Mouse (Mus musculus): Measurements from ENCODE around the gene 4930558K02Rik. TPM values are rescaled to one million over a fixed set of nuclear protein-coding genes. Genes with fewer than 3 reads are reported as not detected.
A peak's percentile ranks its signal among the peaks of the same experiment; 100 is the strongest.

Gene 4930558K02Rik
- total and polyA plus RNA-seq, 2 experiments: not detected

DNA sequence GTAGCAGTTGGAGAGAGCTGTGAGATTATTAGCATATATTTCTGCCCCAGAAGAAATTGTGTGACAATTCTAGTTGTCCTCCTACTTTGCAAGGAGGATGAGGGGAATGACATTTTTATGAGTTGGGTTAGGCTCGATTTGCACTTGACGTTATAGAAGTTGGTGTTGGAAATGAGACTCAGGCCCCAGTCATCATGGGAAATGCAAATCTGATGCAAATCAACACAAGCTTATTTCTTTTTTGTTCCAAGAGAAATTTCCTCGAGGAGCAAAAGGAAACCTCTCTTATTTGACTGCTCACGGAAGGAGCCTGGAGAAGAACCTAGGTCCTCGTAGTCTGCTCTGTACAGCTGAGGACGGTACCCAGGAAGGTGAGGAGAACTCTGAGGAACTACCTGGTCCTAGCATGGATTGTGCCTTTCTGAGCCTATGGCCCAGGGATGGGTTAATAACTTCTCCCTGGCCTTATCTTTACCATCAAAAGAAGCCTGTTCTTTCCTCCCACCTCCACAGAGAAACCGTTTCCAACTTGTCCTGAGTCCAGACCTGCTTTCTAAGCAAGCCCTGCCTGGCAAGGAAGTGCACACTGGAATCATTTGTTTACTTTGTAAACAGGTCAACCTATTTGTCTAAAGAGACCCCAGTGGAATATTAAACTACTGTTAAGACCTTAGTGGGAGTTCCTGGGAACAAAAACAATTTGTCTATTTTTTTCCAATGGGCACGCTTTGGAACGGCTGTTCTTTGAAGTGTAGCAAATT lies 76.6 kb downstream of the 4930558K02Rik start:
- no peaks in the 10 kb centered on the region for H3K4me1 ChIP-seq (ENCODE audit: control insufficient read depth, insufficient read depth, low read length)
- DNase-seq (ENCODE audit: extremely low read depth, low read depth, low spot score): no peak
- no peaks in the 10 kb centered on the region for H3K79me2 ChIP-seq (ENCODE audit: control insufficient read depth, insufficient read depth, low read length)
- TF ChIP-seq POLR2A (IDR thresholded peaks at IDR 0.05; ENCODE audit: extremely low read depth, insufficient read depth, low read length): no peak
- no peak for TF ChIP-seq CTCF (IDR thresholded peaks at IDR 0.05; ENCODE audit: low read depth, low read length)
- no peaks in the 10 kb centered on the region for H3K36me3 ChIP-seq (ENCODE audit: control insufficient read depth, insufficient read depth, low read length)
- H3K4me3 ChIP-seq (ENCODE audit: insufficient read depth, low read depth, low read length): no peak overlapping the region
- H3K27me3 ChIP-seq (ENCODE audit: control insufficient read depth, insufficient read depth, low read length): no peaks in the 10 kb centered on the region
- H3K9ac ChIP-seq (ENCODE audit: low read depth, low read length): no peak overlapping the region
- WGBS: 61% methylated on average over 9 of the region's 9 CpGs
- H3K27ac ChIP-seq (replicated peaks; ENCODE audit: insufficient read depth, low read depth, low read length): no peak overlapping the region

DNA sequence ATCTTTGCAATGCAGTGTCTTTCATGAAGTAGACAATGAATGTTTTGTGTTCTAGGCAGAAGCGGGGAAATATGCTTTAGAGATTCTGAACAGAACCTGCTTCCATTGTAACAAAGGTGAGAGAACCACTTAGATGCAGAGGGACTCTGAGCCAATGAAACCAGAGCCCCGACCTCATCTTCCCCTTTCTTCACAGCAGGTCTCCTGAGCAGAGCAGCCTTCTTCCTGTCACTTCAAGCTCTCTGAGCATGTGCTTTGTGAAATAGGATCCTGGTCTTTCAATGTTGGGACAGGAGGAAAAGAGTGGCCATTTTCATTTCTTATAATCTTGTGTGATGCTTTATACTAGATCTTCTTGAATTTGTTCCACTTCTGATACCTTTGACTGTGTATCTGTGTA lies 79.3 kb downstream of the 4930558K02Rik start:
- Histone ChIP-seq H3K79me2 (ENCODE audit: control insufficient read depth, insufficient read depth, low read length) (no peaks in the 10 kb centered on the region), H3K27ac (replicated peaks; ENCODE audit: insufficient read depth, low read depth, low read length) (no peak overlapping the region), H3K4me1 (ENCODE audit: control insufficient read depth, insufficient read depth, low read length) (no peaks in the 10 kb centered on the region), H3K36me3 (ENCODE audit: control insufficient read depth, insufficient read depth, low read length) (no peaks in the 10 kb centered on the region), H3K4me3 (ENCODE audit: insufficient read depth, low read depth, low read length) (no peak overlapping the region), H3K27me3 (ENCODE audit: control insufficient read depth, insufficient read depth, low read length) (no peaks in the 10 kb centered on the region), H3K9ac (ENCODE audit: low read depth, low read length) (no peak overlapping the region)
- TF ChIP-seq POLR2A (IDR thresholded peaks at IDR 0.05; ENCODE audit: extremely low read depth, insufficient read depth, low read length): no peak
- no peak for TF ChIP-seq CTCF (IDR thresholded peaks at IDR 0.05; ENCODE audit: low read depth, low read length)
- DNase-seq (ENCODE audit: extremely low read depth, low read depth, low spot score): no peak
- 74% methylated on average over 2 of the region's 2 CpGs for WGBS

DNA sequence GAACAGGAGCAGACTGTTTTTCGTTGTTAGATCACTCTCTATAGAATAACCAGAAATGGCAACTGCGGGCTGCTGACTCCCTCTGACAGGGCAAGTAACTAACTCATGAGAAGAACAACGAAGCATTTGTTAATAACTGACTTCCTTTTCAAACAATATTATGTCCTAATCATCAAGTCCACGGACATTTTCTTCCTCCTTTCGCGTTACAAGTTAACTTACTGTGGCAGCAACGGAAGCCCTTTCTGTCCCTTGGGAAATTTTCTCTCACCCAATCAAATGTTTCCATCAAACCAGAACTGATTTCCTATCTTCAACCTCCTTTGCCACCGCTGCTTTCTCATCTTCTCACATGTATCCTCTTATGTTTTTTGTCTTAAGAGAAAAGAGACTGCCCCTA lies 82.2 kb downstream of the 4930558K02Rik start:
- no peak for TF ChIP-seq POLR2A (IDR thresholded peaks at IDR 0.05; ENCODE audit: extremely low read depth, insufficient read depth, low read length)
- TF ChIP-seq CTCF (IDR thresholded peaks at IDR 0.05; ENCODE audit: low read depth, low read length): no peak
- no peaks in the 10 kb centered on the region for H3K4me1 ChIP-seq (ENCODE audit: control insufficient read depth, insufficient read depth, low read length)
- peak; percentile 7 for DNase-seq (ENCODE audit: extremely low read depth, low read depth, low spot score)
- 68% methylated on average over 8 of the region's 8 CpGs for WGBS
- H3K79me2 ChIP-seq (ENCODE audit: control insufficient read depth, insufficient read depth, low read length): no peaks in the 10 kb centered on the region
- H3K27ac ChIP-seq (replicated peaks; ENCODE audit: insufficient read depth, low read depth, low read length): no peak overlapping the region
- no peak overlapping the region for H3K9ac ChIP-seq (ENCODE audit: low read depth, low read length)
- no peaks in the 10 kb centered on the region for H3K36me3 ChIP-seq (ENCODE audit: control insufficient read depth, insufficient read depth, low read length)
- H3K4me3 ChIP-seq (ENCODE audit: insufficient read depth, low read depth, low read length): no peak overlapping the region
- no peaks in the 10 kb centered on the region for H3K27me3 ChIP-seq (ENCODE audit: control insufficient read depth, insufficient read depth, low read length)

DNA sequence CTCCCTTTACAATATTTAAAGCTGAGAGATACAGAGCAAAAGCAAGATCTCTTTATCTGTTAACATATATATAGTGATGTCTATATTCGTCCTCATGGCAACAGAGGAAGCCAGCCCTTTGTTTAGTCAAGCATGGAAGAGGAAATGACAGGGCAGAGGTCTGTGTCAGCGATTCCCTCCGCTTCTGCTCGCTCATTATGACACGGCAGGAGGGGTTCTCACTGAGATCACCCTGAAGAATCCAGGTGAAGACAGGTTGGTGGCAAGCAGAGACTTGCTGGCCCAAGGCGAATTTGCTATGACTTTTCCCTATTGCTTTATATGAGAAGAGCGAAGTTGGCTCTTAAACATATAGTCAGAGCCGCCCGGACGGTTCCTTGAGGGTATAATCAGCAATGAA lies 83.3 kb downstream of the 4930558K02Rik start:
- TF ChIP-seq CTCF (IDR thresholded peaks at IDR 0.05; ENCODE audit: low read depth, low read length): no peak
- no peak for TF ChIP-seq POLR2A (IDR thresholded peaks at IDR 0.05; ENCODE audit: extremely low read depth, insufficient read depth, low read length)
- no peak overlapping the region for H3K27ac ChIP-seq (replicated peaks; ENCODE audit: insufficient read depth, low read depth, low read length)
- WGBS: 67% methylated on average over 10 of the region's 10 CpGs
- no peaks in the 10 kb centered on the region for H3K27me3 ChIP-seq (ENCODE audit: control insufficient read depth, insufficient read depth, low read length)
- peak; percentile 4 for DNase-seq (ENCODE audit: extremely low read depth, low read depth, low spot score)
- H3K36me3 ChIP-seq (ENCODE audit: control insufficient read depth, insufficient read depth, low read length): no peaks in the 10 kb centered on the region
- H3K9ac ChIP-seq (ENCODE audit: low read depth, low read length): no peak overlapping the region
- H3K4me3 ChIP-seq (ENCODE audit: insufficient read depth, low read depth, low read length): no peak overlapping the region
- H3K4me1 ChIP-seq (ENCODE audit: control insufficient read depth, insufficient read depth, low read length): no peaks in the 10 kb centered on the region
- no peaks in the 10 kb centered on the region for H3K79me2 ChIP-seq (ENCODE audit: control insufficient read depth, insufficient read depth, low read length)

DNA sequence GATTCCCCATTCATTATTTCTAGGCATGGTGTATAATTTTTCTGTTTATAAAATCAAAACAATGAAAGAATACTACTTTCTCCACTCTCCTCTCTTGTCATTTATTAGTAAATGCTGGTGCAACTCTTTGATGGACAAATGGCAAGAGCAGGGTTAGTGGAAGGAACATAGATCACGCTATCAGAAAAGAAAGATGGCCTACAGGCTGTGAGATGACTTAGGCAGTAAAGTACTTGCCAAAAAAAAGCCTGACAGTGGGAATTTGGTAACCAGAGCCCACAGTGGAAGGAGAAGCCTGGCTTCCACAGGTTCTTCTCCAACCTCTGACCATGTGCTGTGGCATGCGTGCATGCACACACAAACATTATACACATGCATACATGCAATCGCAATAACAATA lies 84.4 kb downstream of the 4930558K02Rik start:
- Histone ChIP-seq H3K4me3 (ENCODE audit: insufficient read depth, low read depth, low read length) (no peak overlapping the region), H3K79me2 (ENCODE audit: control insufficient read depth, insufficient read depth, low read length) (no peaks in the 10 kb centered on the region), H3K27ac (replicated peaks; ENCODE audit: insufficient read depth, low read depth, low read length) (no peak overlapping the region), H3K27me3 (ENCODE audit: control insufficient read depth, insufficient read depth, low read length) (no peaks in the 10 kb centered on the region), H3K36me3 (ENCODE audit: control insufficient read depth, insufficient read depth, low read length) (no peaks in the 10 kb centered on the region), H3K9ac (ENCODE audit: low read depth, low read length) (no peak overlapping the region), H3K4me1 (ENCODE audit: control insufficient read depth, insufficient read depth, low read length) (no peaks in the 10 kb centered on the region)
- TF ChIP-seq CTCF (IDR thresholded peaks at IDR 0.05; ENCODE audit: low read depth, low read length): no peak
- TF ChIP-seq POLR2A (IDR thresholded peaks at IDR 0.05; ENCODE audit: extremely low read depth, insufficient read depth, low read length): no peak
- no peak for DNase-seq (ENCODE audit: extremely low read depth, low read depth, low spot score)
- WGBS: 95% methylated on average over 3 of the region's 3 CpGs

DNA sequence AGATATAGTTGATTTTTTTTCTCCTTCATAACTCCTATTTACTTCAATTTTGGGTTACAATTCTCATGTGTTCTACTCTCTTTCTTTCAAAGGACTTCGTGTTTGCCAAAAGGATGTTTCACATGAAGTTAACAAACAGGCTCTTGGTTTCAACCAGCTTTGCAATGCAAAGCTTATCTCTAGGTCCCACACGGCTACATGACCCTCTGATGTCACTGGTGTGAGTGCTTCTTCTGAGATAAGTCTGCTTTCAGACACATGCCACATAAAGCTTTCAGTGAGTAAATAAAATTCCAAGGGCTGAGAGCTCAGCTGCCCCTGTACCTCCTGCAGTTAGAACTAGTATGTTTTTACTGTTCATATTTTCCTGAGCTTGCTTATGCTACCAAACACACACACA lies 84.9 kb downstream of the 4930558K02Rik start:
- no peaks in the 10 kb centered on the region for H3K27me3 ChIP-seq (ENCODE audit: control insufficient read depth, insufficient read depth, low read length)
- no peaks in the 10 kb centered on the region for H3K36me3 ChIP-seq (ENCODE audit: control insufficient read depth, insufficient read depth, low read length)
- DNase-seq (ENCODE audit: extremely low read depth, low read depth, low spot score): no peak
- H3K4me3 ChIP-seq (ENCODE audit: insufficient read depth, low read depth, low read length): no peak overlapping the region
- H3K9ac ChIP-seq (ENCODE audit: low read depth, low read length): no peak overlapping the region
- H3K4me1 ChIP-seq (ENCODE audit: control insufficient read depth, insufficient read depth, low read length): no peaks in the 10 kb centered on the region
- no peaks in the 10 kb centered on the region for H3K79me2 ChIP-seq (ENCODE audit: control insufficient read depth, insufficient read depth, low read length)
- no peak overlapping the region for H3K27ac ChIP-seq (replicated peaks; ENCODE audit: insufficient read depth, low read depth, low read length)
- WGBS: 25% methylated on average over 2 of the region's 2 CpGs
- TF ChIP-seq CTCF (IDR thresholded peaks at IDR 0.05; ENCODE audit: low read depth, low read length): no peak
- no peak for TF ChIP-seq POLR2A (IDR thresholded peaks at IDR 0.05; ENCODE audit: extremely low read depth, insufficient read depth, low read length)

All from liver, adult 2 months (tissue).